Mouse (Mus musculus) MEL (cell line): Measurements from ENCODE around the gene Ildr1. TPM values are rescaled to one million over a fixed set of nuclear protein-coding genes. Genes with fewer than 3 reads are reported as not detected.

ENCODE experiments used
- DNase-seq: peaks from one replicate; pipeline ENCODE4 v3.0.0; 2011; ENCODE audit warnings: low read depth, low spot score
- H3K27ac ChIP-seq: 2 replicates; pipeline ENCODE4 v1.5.1; 2012; ENCODE audit warnings: low read depth, mild to moderate bottlenecking, control low read depth, low read length, moderate library complexity; ENCODE audit not compliant: control insufficient read depth
- H3K27me3 ChIP-seq, 2 experiments: fragments of 150-350 bp in 1 of 2; sonication (generic) in 1 of 2; 2 replicates each; pipeline ENCODE4 v1.6.1; 2012; ENCODE audit warnings: low read length in 2 of 2, mild to moderate bottlenecking in 2 of 2, improper control_type of control experiment in 1 of 2, moderate library complexity in 1 of 2; ENCODE audit not compliant: insufficient read depth in 2 of 2, control insufficient read depth in 1 of 2
- H3K36me3 ChIP-seq, 2 experiments: 2 replicates each; pipeline ENCODE4 v1.6.1; 2012 to 2014; ENCODE audit warnings: low read length in 2 of 2, improper control_type of control experiment in 1 of 2, inconsistent platforms in 1 of 2, mild to moderate bottlenecking in 1 of 2; ENCODE audit not compliant: insufficient read depth in 2 of 2, control insufficient read depth in 1 of 2
- H3K4me1 ChIP-seq, 2 experiments: fragments of 150-350 bp in 1 of 2; sonication (generic) in 1 of 2; 2 replicates each; pipeline ENCODE4 v1.6.1; 2012; ENCODE audit warnings: low read length in 2 of 2, improper control_type of control experiment in 1 of 2, mild to moderate bottlenecking in 1 of 2; ENCODE audit not compliant: insufficient read depth in 2 of 2, control insufficient read depth in 1 of 2
- H3K4me3 ChIP-seq, 2 experiments: fragments of 150-350 bp in 1 of 2; sonication (generic) in 1 of 2; 2 replicates each; pipeline ENCODE4 v1.5.1; 2012; ENCODE audit warnings: low read depth in 2 of 2, low read length in 2 of 2, mild to moderate bottlenecking in 2 of 2, moderate library complexity in 2 of 2, control low read depth in 1 of 2, improper control_type of control experiment in 1 of 2; ENCODE audit not compliant: control insufficient read depth in 1 of 2, insufficient read depth in 1 of 2
- H3K79me2 ChIP-seq: 2 replicates; pipeline ENCODE4 v1.6.1; 2012; ENCODE audit warnings: mild to moderate bottlenecking, low read length, moderate library complexity; ENCODE audit not compliant: control insufficient read depth, poor library complexity, insufficient read depth
- H3K9ac ChIP-seq: 2 replicates; pipeline ENCODE4 v1.6.1; 2012; ENCODE audit warnings: low read depth, mild to moderate bottlenecking, control low read depth, low read length, moderate library complexity; ENCODE audit not compliant: control insufficient read depth, poor library complexity, severe bottlenecking
- H3K9me3 ChIP-seq: fragments of 150-350 bp; sonication (generic); replicated peaks from 2 replicates; pipeline ENCODE4 v1.6.1; 2012; ENCODE audit warnings: mild to moderate bottlenecking, low read length, improper control_type of control experiment, moderate library complexity; ENCODE audit not compliant: insufficient read depth
- BHLHE40 ChIP-seq: IDR thresholded peaks from 2 replicates; pipeline ENCODE4 v1.6.1; 2012; ENCODE audit warnings: low read depth, mild to moderate bottlenecking, inconsistent platforms, low read length, improper control_type of control experiment, borderline replicate concordance
- CHD1 ChIP-seq: IDR thresholded peaks from 2 replicates; pipeline ENCODE4 v1.6.1; 2012; ENCODE audit warnings: low read depth, mild to moderate bottlenecking, inconsistent platforms, low read length, improper control_type of control experiment
- CTCF ChIP-seq, 3 experiments: IDR thresholded peaks in 2 of 3; conservative IDR thresholded peaks in 1 of 3; 2 replicates each; pipeline ENCODE4 v1.5.1; 2011 to 2012; ENCODE audit warnings: low read length in 3 of 3, low read depth in 2 of 3, mild to moderate bottlenecking in 2 of 3, improper control_type of control experiment in 1 of 3, inconsistent platforms in 1 of 3, mixed read lengths in 1 of 3, moderate library complexity in 1 of 3; ENCODE audit not compliant: control insufficient read depth in 1 of 3, insufficient read depth in 1 of 3, poor library complexity in 1 of 3, severe bottlenecking in 1 of 3
- EP300 ChIP-seq, 2 experiments: IDR thresholded peaks; 2 replicates each; pipeline ENCODE4 v1.6.1; 2011; ENCODE audit warnings: improper control_type of control experiment in 2 of 2, low read length in 2 of 2, low read depth in 1 of 2, mild to moderate bottlenecking in 1 of 2
- GATA1 ChIP-seq: IDR thresholded peaks from 2 replicates; pipeline ENCODE4 v1.6.1; 2011; ENCODE audit warnings: low read depth, low read length, improper control_type of control experiment
- KAT2A ChIP-seq: conservative IDR thresholded peaks from 2 replicates; pipeline ENCODE4 v1.6.1; 2012; ENCODE audit warnings: low read depth, low read length, improper control_type of control experiment, inconsistent platforms
- MAFK ChIP-seq: IDR thresholded peaks from 2 replicates; pipeline ENCODE4 v1.6.1; 2011; ENCODE audit warnings: low read depth, mild to moderate bottlenecking, low read length, improper control_type of control experiment, borderline replicate concordance
- MAZ ChIP-seq: IDR thresholded peaks from 2 replicates; pipeline ENCODE4 v1.6.1; 2012; ENCODE audit warnings: low read depth, mild to moderate bottlenecking, inconsistent platforms, low read length, improper control_type of control experiment
- MEF2A ChIP-seq: IDR thresholded peaks from 2 replicates; pipeline ENCODE4 v1.6.1; 2014; ENCODE audit warnings: low read depth, mild to moderate bottlenecking, inconsistent platforms, low read length, improper control_type of control experiment; ENCODE audit not compliant: poor library complexity, insufficient replicate concordance, severe bottlenecking; ENCODE audit errors: extremely low read depth
- MYB ChIP-seq: IDR thresholded peaks from 2 replicates; pipeline ENCODE4 v1.6.1; 2011; ENCODE audit warnings: mild to moderate bottlenecking, low read depth, low read length, improper control_type of control experiment
- MYC ChIP-seq: IDR thresholded peaks from 2 replicates; pipeline ENCODE4 v1.6.1; 2011; ENCODE audit warnings: low read depth, mild to moderate bottlenecking, low read length, improper control_type of control experiment, moderate library complexity
- NELFE ChIP-seq: IDR thresholded peaks from 2 replicates; pipeline ENCODE4 v1.6.1; 2011; ENCODE audit warnings: low read depth, low read length, improper control_type of control experiment
- POLR2A ChIP-seq, 2 experiments: IDR thresholded peaks; 2 replicates each; pipeline ENCODE4 v1.6.1; 2011 to 2012; ENCODE audit warnings: low read length in 2 of 2, mild to moderate bottlenecking in 2 of 2, control low read depth in 1 of 2, improper control_type of control experiment in 1 of 2, low read depth in 1 of 2, moderate library complexity in 1 of 2; ENCODE audit not compliant: control insufficient read depth in 1 of 2, insufficient read depth in 1 of 2, poor library complexity in 1 of 2
- POLR2AphosphoS2 ChIP-seq: IDR thresholded peaks from 2 replicates; pipeline ENCODE4 v1.6.1; 2011; ENCODE audit warnings: low read length, improper control_type of control experiment
- POLR2AphosphoS5 ChIP-seq: IDR thresholded peaks from 2 replicates; pipeline ENCODE4 v1.6.1; 2012; ENCODE audit warnings: low read depth, borderline replicate concordance, mild to moderate bottlenecking, inconsistent platforms, low read length, moderate library complexity, mixed read lengths
- RAD21 ChIP-seq: IDR thresholded peaks from 2 replicates; pipeline ENCODE4 v1.6.1; 2011; ENCODE audit warnings: mild to moderate bottlenecking, low read depth, low read length, improper control_type of control experiment
- SIN3A ChIP-seq: IDR thresholded peaks from 2 replicates; pipeline ENCODE4 v1.6.1; 2012; ENCODE audit warnings: low read length, improper control_type of control experiment, inconsistent platforms
- TAL1 ChIP-seq: IDR thresholded peaks from 2 replicates; pipeline ENCODE4 v1.6.1; 2012; ENCODE audit warnings: mild to moderate bottlenecking, inconsistent platforms, low read length, moderate library complexity, mixed read lengths
- TBP ChIP-seq: IDR thresholded peaks from 2 replicates; pipeline ENCODE4 v1.8.0; 2011; ENCODE audit warnings: low read depth, low read length, improper control_type of control experiment
- TCF12 ChIP-seq: IDR thresholded peaks from 2 replicates; pipeline ENCODE4 v1.6.1; 2014; ENCODE audit warnings: low read depth, mild to moderate bottlenecking, inconsistent platforms, low read length, improper control_type of control experiment, moderate library complexity
- UBTF ChIP-seq: IDR thresholded peaks from 2 replicates; pipeline ENCODE4 v1.6.1; 2012; ENCODE audit warnings: low read depth, mild to moderate bottlenecking, inconsistent platforms, low read length, improper control_type of control experiment, moderate library complexity, borderline replicate concordance; ENCODE audit not compliant: insufficient read depth
- USF1 ChIP-seq: IDR thresholded peaks from 2 replicates; pipeline ENCODE4 v1.6.1; 2014; ENCODE audit warnings: low read depth, mild to moderate bottlenecking, inconsistent platforms, low read length, improper control_type of control experiment, moderate library complexity
- ZC3H11A ChIP-seq: IDR thresholded peaks from 2 replicates; pipeline ENCODE4 v1.6.1; 2012; ENCODE audit warnings: low read depth, mild to moderate bottlenecking, inconsistent platforms, low read length, improper control_type of control experiment
- ZKSCAN1 ChIP-seq: IDR thresholded peaks from 2 replicates; pipeline ENCODE4 v1.6.1; 2012; ENCODE audit warnings: low read depth, mild to moderate bottlenecking, inconsistent platforms, low read length, improper control_type of control experiment, moderate library complexity
- ZMIZ1 ChIP-seq: IDR thresholded peaks from 2 replicates; pipeline ENCODE4 v1.6.1; 2012; ENCODE audit warnings: low read depth, mild to moderate bottlenecking, inconsistent platforms, low read length, improper control_type of control experiment, moderate library complexity
- polyA plus RNA-seq, 2 experiments: library from polyadenylated mRNA; stranded (reverse) in 1 of 2; unstranded in 1 of 2; fragments of >175 nt in 1 of 2; fragments of >200 nt in 1 of 2; gene quantifications; 2 replicates each; pipeline versions ENCODE4 v1.2.1 to v1.2.4; 2012; ENCODE audit warnings: low replicate concordance in 2 of 2, low read depth in 1 of 2; ENCODE audit not compliant: insufficient read length in 2 of 2, insufficient read depth in 1 of 2, missing spikeins in 1 of 2
- total RNA-seq: library from RNA; depleted of rRNA; stranded (reverse); fragments of 300-350 nt; gene quantifications from 2 replicates; pipeline ENCODE4 v1.2.3, GENCODE M21; 2012

Gene Ildr1
- total and polyA plus RNA-seq, 3 experiments = not detected

- Histone ChIP-seq H3K9ac (no peak overlapping the region), H3K27ac (no peak overlapping the region), H3K79me2 (no peaks in the 10 kb centered on the region), H3K4me3 (no peak overlapping the region), H3K9me3 (no peaks in the 10 kb centered on the region), H3K27me3 (no peaks in the 10 kb centered on the region), H3K4me1 (no peaks in the 10 kb centered on the region), H3K36me3 (no peaks in the 10 kb centered on the region)
- DNase-seq = no peak
- TF ChIP-seq NELFE (no peak), EP300 (IDR thresholded peaks at IDR 0.05; ENCODE audit: low read depth in 1 of 2, low read length in 2 of 2) (no peak), SIN3A (no peak), GATA1 (no peak), POLR2AphosphoS5 (no peak), USF1 (no peak), ZC3H11A (no peak), POLR2AphosphoS2 (no peak), ZMIZ1 (no peak), TAL1 (no peak), TCF12 (no peak), MYC (no peak), MEF2A (no peak), MAFK (no peak), POLR2A (IDR thresholded peaks at IDR 0.05; ENCODE audit: control insufficient read depth in 1 of 2, insufficient read depth in 1 of 2, low read depth in 1 of 2, low read length in 2 of 2, poor library complexity in 1 of 2) (no peak), MAZ (no peak), ZKSCAN1 (no peak), UBTF (no peak), KAT2A (no peak), CHD1 (no peak)
Observed at GRCm38 (mm10) chr16:36697331-36697730, 3.6 kb downstream of the Ildr1 start.

GRCm38 (mm10) chr16:36700484-36700883, 6.7 kb downstream of the Ildr1 start:
- Histone ChIP-seq H3K4me3 (no peak overlapping the region), H3K27ac (no peak overlapping the region), H3K27me3 (no peaks in the 10 kb centered on the region), H3K36me3 (no peaks in the 10 kb centered on the region), H3K9me3 (no peaks in the 10 kb centered on the region), H3K79me2 (no peaks in the 10 kb centered on the region), H3K4me1 (no peaks in the 10 kb centered on the region), H3K9ac (no peak overlapping the region)
- no peak for DNase-seq
- TF ChIP-seq USF1 = no peak
- no peak for TF ChIP-seq MYB
- TF ChIP-seq NELFE = no peak
- no peak for TF ChIP-seq RAD21
- TF ChIP-seq GATA1 = no peak
- TF ChIP-seq MEF2A = no peak
- no peak for TF ChIP-seq BHLHE40
- no peak for TF ChIP-seq CTCF (IDR thresholded peaks at IDR 0.05 in 2 of 3, conservative IDR thresholded peaks at IDR 0.05 in 1 of 3; ENCODE audit: control insufficient read depth in 1 of 3, insufficient read depth in 1 of 3, low read depth in 2 of 3, low read length in 3 of 3, poor library complexity in 1 of 3, severe bottlenecking in 1 of 3)
- no peak for TF ChIP-seq ZC3H11A
- no peak for TF ChIP-seq EP300 (IDR thresholded peaks at IDR 0.05; ENCODE audit: low read depth in 1 of 2, low read length in 2 of 2)
- no peak for TF ChIP-seq TBP
- TF ChIP-seq ZMIZ1 = no peak
